Mouse (Mus musculus) C2C12 (cell line): ENCODE results near the gene Fam120b.

ENCODE experiments used
- CEBPB ChIP-seq: IDR thresholded peaks from one replicate; pipeline ENCODE4 v1.6.1; 2011; ENCODE audit warnings: low read depth, mild to moderate bottlenecking, control low read depth, moderate library complexity
- CTCF ChIP-seq: IDR thresholded peaks from one replicate; pipeline ENCODE4 v1.5.1; 2011; ENCODE audit not compliant: control insufficient read depth, insufficient read depth, insufficient read length
- FOSL1 ChIP-seq: IDR thresholded peaks from one replicate; pipeline ENCODE4 v1.8.0; 2011; ENCODE audit warnings: mild to moderate bottlenecking, low read length; ENCODE audit not compliant: poor library complexity, insufficient read depth, severe bottlenecking
- MAX ChIP-seq: IDR thresholded peaks from one replicate; pipeline ENCODE4 v1.6.1; 2011; ENCODE audit warnings: mild to moderate bottlenecking, control low read depth
- MYOD1 ChIP-seq: IDR thresholded peaks from one replicate; pipeline ENCODE4 v1.6.1; 2011; ENCODE audit warnings: low read depth; ENCODE audit not compliant: control insufficient read depth, insufficient read length
- MYOG ChIP-seq: IDR thresholded peaks from one replicate; pipeline ENCODE4 v1.6.1; 2011; ENCODE audit not compliant: control insufficient read depth, insufficient read length; ENCODE audit errors: extremely low read depth
- USF1 ChIP-seq: IDR thresholded peaks from one replicate; pipeline ENCODE4 v1.6.1; 2011; ENCODE audit warnings: low read depth, mild to moderate bottlenecking, control low read depth, moderate library complexity

DNA sequence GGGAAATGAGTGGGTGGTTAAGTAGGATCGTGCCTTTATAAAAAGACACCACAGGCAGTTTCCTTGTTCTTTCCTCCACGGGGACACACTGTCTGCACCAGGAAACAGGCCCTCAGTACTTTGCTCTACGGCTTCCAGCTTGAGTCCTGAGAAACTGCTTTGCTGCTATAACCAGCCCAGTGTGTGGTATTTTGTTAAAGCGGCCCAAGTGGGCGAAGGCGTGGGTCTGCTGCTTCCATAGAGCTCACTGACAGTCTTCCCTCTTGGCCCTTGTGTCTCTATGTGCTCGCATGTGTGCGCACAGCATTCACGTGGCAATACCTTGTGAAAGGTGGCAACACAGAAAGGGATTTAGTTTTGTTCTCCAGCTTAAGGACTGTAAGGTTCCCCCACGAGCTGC lies 13.3 kb downstream of the Fam120b start:
- TF ChIP-seq CTCF (no peak), USF1 (no peak), MYOG (no peak), FOSL1 (no peak), CEBPB (no peak), MYOD1 (no peak), MAX (no peak)
